Mouse (Mus musculus) B cell, adult (primary cell): ENCODE results near the gene Olfr672. TPM values are rescaled to one million over a fixed set of nuclear protein-coding genes. Genes with fewer than 3 reads are reported as not detected.

ENCODE experiments used
- total RNA-seq: library from RNA; stranded (reverse); gene quantifications from 4 replicates; pipeline ENCODE4 v1.2.4, GENCODE M21; 2023; ENCODE audit not compliant: inconsistent age

The Olfr672 gene
- total RNA-seq = not detected in 4 replicates

GRCm38 (mm10) chr7:105001929-105002328 is at the start of gene Olfr672:
Gene Olfr672 (minus strand): TSS chr7:105002029.

GRCm38 (mm10) chr7:105032398-105032797 is 30.6 kb upstream of the Olfr672 start, which contains the start of gene Olfr676:
Gene Olfr676 (plus strand): TSS chr7:105032698.

GRCm38 (mm10) chr7:105028360-105028759 is 26.5 kb upstream of the Olfr672 start, which contains the start of gene Olfr675:
Gene Olfr675 (minus strand): TSS chr7:105028460.

GRCm38 (mm10) chr7:104979026-104979425 is 22.8 kb downstream of the Olfr672 start, which contains the start of gene Olfr671:
Gene Olfr671 (minus strand): TSS chr7:104979126.

GRCm38 (mm10) chr7:104962520-104962919 is 39.3 kb downstream of the Olfr672 start, which contains the start of gene Olfr670:
Gene Olfr670 (minus strand): TSS chr7:104962620.

Other genes starting within 250 kb of the Olfr672 start
- not detected in 4 replicates for gene Usp17le, start 224.6 kb downstream of the Olfr672 start, total RNA-seq
- not detected in 4 replicates for gene Usp17lb, start 159.4 kb downstream of the Olfr672 start, total RNA-seq
- gene Usp17la, start 145.0 kb downstream of the Olfr672 start, total RNA-seq = not detected in 4 replicates
- gene Olfr665, start 124.0 kb downstream of the Olfr672 start, total RNA-seq = not detected in 4 replicates
- not detected in 4 replicates for gene Olfr666, start 106.1 kb downstream of the Olfr672 start, total RNA-seq
- gene Olfr667, start 80.5 kb downstream of the Olfr672 start, total RNA-seq = not detected in 4 replicates
- gene Olfr668, start 74.0 kb downstream of the Olfr672 start, total RNA-seq = not detected in 4 replicates
- gene Olfr669, start 67.8 kb downstream of the Olfr672 start, total RNA-seq = not detected in 4 replicates
- not detected in 4 replicates for gene Olfr670, start 39.4 kb downstream of the Olfr672 start, total RNA-seq
- not detected in 4 replicates for gene Olfr671, start 22.9 kb downstream of the Olfr672 start, total RNA-seq
- gene Olfr675, start 26.4 kb upstream of the Olfr672 start, total RNA-seq = not detected in 4 replicates
- not detected in 4 replicates for gene Olfr676, start 30.7 kb upstream of the Olfr672 start, total RNA-seq
- not detected in 4 replicates for gene Olfr677, start 49.3 kb upstream of the Olfr672 start, total RNA-seq
- gene Olfr678, start 62.4 kb upstream of the Olfr672 start, total RNA-seq = not detected in 4 replicates
- not detected in 4 replicates for gene Olfr679, start 79.2 kb upstream of the Olfr672 start, total RNA-seq
- gene Olfr680-ps1, start 90.8 kb upstream of the Olfr672 start, total RNA-seq = not detected in 4 replicates
- gene Olfr681, start 114.8 kb upstream of the Olfr672 start, total RNA-seq = not detected in 4 replicates
- not detected in 4 replicates for gene Olfr683, start 145.0 kb upstream of the Olfr672 start, total RNA-seq
- gene Olfr684, start 161.6 kb upstream of the Olfr672 start, total RNA-seq = not detected in 4 replicates
- not detected in 4 replicates for gene Olfr685, start 184.0 kb upstream of the Olfr672 start, total RNA-seq
- not detected in 4 replicates for gene Olfr686, start 205.5 kb upstream of the Olfr672 start, total RNA-seq